Mouse (Mus musculus) gastrocnemius, adult 8-10 months (tissue): ENCODE results near the gene Paip2b. TPM values are rescaled to one million over a fixed set of nuclear protein-coding genes. Genes with fewer than 3 reads are reported as not detected.
A peak's percentile ranks its signal among the peaks of the same experiment; 100 is the strongest.
"Not testable (repeated sequence)": the region's sequence is repeated elsewhere in the genome, so short reads cannot be mapped to it uniquely, and the experiment has no call there.

ENCODE experiments used
- DNase-seq, 2 experiments: peaks; one replicate each; pipeline ENCODE4 v3.0.0; 2022; ENCODE audit warnings: low spot score in 2 of 2
- total RNA-seq, 4 experiments: library from RNA; stranded (reverse); gene quantifications; 2 replicates each; pipeline ENCODE4 v1.2.4; 2022

The Paip2b gene
- total RNA-seq, 4 experiments from 2014 or later = 87.8 to 128 (median 93.8) TPM

DNA sequence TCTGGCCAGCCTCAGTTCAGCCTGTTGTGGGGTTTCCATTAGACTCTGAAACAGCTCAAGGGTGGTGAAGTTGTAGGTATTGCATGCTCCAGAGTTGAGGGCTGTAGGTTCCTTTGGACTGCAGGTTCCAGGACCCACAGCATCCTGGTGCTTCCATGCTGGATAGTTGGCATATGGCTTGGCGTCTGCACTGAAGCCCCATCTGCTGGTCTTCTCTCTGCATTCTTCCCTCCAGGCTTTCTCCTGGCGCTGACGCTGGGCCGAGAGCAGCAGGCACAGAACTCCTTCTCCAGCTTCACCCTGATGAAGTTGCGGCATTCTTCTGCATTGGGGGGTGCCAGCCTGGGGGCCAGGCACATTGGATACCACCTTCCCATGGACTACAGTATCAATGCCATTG lies 29.5 kb downstream of the Paip2b start:
- DNase-seq = no peak

DNA sequence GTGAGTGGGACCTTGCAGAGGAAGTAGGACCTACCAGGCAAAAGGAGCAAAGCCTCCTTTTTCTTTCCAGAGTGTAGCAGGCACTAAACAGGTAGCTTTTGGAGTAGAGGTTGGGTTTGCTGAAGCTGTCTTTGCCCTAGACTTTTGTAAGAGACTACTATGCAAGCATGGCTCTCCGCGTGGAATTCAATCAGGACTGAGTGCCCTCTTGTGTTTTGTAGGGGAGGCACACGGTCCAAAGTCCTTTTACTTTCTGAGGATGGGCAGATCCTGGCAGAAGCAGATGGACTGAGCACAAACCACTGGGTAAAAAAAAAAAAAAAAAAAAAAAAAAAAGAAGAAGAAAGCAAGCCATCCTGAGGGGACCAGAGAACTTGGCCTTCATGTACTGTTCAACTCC lies 34.9 kb downstream of the Paip2b start:
- DNase-seq = no peak

DNA sequence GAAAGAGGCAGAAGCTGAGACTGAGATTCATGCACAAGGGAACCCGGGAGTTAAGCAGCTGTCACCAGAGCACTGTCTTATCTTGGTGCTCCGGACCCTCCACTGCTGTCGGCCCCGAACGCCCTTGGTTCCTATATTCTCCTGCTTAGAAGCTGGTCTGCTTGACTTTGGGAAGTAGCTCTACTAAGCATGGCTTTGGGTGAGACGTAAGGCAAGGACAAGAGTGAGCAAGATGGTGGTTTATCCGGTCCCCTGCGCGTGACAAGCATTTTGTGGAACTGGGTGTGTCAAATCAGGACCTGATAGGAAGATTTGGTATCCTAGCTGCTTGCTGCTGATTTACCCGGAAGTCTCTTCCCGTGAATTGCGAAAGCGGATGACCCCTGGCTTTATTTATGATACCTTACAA lies 36.0 kb downstream of the Paip2b start:
- DNase-seq = no peak

DNA sequence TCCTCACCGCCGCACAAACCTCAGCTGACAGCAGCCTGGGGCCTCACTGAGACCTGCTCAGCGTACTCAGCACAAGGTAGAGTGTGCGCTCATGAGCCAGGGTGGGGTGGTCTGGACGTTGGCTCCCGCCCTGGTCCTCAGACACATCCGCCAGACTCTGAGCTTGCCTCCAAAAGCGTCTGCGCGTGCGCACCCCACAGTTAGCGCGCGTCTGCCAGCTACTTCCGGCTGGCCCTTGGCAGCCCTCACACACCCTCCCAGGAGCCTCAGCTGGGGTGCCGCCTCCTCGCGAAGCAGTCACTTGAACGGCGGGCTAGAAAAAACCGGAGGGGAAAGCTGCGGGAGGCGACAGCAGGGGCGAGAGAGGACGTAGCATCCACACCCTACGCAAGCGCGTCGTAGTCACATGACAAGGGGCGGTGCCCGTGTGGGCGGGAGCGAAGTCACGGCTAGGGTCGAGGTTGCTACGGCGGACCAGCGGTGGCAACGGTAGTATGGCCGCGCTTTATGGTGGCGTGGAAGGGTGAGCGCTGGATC lies 36.7 kb downstream of the Paip2b start, which contains the start of gene Nagk:
Gene Nagk (plus strand): TSS at position 223 of the 537 bp plus-strand sequence.
- peak; percentile 87 to 89 for DNase-seq

DNA sequence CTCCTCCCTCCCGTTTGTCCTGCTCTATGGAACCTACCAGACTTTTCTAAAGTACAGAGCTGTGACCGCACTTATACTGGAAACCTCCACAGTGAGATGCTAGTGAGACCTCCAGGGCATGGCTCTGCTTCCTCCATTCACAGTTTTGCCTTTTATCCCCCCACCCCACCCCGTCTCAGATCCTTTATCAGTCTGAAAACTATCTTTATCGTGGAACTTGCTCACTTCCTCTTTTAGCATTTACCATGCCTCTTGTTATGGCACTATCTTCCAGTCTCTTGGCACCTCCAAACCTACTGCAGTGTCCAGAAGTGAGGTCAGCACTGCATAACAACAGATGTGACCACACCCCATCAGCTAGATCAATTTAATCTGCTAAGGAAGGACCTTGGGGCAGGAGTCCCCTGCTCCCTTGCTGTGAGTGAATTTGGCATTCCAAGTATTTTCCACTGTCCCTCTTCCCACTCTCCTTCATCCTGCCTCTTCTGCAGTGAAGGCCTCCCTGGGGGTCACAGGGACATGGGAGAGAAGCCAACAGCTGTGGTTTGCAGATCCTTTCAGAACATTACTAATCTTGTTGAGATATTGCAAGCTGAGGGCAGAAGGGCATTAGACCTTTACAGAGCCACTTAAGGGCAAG lies 40.2 kb downstream of the Paip2b start:
- DNase-seq = no peak

DNA sequence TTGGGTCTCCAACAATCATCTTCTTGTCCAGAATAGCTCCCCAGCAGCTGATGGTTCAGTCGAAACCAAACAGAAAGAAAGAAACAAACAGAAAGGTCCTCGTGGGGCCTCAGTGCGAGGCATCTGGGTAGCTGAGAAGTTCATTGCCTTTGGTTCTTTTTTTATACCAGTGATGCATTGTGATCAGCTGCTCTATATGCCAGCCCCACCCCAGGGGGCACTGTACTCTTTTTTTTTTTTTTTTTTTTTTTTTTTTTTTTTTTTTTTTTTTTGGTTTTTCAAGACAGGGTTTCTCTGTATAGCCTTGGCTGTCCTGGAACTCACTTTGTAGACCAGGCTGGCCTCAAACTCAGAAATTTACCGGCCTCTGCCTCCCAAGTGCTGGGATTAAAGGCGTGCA lies 41.0 kb downstream of the Paip2b start:
- DNase-seq = not testable (repeated sequence)

DNA sequence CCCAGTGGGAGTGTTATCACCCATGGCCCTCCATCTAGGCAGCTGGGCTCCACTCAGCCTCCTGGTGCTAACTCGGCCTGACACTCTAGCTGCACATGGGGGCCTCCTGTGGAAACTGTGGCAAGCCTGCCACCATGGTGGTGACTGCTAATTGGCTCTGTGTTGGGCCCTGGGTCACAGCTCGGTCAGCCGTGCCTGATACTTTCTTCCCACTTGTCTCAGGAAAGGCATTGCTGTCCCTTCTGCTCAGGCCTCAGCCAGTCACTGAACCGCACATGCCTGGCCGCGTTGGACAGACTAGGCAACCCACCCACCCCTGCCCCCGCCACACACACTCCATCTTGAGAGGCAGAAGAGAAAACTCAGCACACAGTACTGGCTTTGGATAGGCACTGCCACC lies 43.0 kb downstream of the Paip2b start:
- no peak for DNase-seq

DNA sequence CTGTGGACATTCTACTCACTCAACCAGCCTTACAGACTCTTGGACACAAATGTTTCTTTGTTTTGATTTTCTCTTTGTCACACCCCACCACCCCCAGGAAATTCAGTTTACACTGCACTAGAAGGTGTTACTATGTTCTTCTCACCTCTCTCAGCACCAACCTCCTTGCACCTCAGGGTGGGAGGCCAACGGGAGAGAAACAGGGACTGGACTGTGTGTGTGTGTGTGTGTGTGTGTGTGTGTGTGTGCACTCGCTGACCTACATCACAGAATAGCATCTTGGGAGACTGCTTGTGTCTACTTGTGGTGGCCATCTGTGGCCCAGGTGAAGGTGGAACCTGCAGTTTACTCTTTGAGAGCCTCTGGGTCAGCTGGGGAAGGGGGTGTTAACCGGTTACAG lies 45.1 kb downstream of the Paip2b start:
- DNase-seq = no peak

DNA sequence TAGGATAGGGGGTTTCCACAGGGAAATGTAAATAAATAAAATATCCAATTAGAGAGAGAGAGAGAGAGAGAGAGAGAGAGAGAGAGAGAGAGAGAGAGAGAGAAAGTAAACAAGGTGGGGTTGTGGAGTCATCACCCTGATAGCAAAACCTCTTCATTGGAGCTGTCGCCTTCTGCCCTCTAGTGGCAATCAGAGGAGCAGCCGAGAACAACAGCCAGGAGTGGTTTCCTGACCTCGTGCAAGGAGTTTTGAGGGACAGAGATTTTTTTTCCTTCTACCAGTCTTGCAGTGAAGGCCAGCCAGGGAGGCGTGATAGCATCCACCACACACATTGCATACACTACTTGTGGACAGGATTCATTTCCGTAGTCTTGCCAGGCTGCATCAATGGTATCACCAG lies 52.5 kb downstream of the Paip2b start:
- no peak for DNase-seq

DNA sequence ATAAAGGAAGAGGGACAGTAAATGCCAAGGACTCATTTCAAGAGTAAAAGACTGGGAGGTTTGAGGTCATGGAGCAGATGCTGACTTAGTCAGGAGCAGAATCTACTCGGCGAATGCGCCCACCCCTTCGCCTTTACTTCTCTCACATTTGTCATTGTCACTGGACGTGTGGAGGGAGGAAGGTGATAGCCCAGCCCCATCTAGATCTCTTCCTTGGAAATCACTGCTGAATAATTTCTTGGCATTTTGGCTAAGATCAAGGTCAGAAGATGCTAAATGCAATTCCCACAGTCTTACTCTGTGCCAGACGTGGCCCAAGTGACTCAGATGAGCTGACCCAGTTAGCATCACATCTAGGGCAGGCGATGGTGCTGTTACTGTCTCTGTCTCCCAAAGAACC lies 53.2 kb downstream of the Paip2b start:
- no peak for DNase-seq

DNA sequence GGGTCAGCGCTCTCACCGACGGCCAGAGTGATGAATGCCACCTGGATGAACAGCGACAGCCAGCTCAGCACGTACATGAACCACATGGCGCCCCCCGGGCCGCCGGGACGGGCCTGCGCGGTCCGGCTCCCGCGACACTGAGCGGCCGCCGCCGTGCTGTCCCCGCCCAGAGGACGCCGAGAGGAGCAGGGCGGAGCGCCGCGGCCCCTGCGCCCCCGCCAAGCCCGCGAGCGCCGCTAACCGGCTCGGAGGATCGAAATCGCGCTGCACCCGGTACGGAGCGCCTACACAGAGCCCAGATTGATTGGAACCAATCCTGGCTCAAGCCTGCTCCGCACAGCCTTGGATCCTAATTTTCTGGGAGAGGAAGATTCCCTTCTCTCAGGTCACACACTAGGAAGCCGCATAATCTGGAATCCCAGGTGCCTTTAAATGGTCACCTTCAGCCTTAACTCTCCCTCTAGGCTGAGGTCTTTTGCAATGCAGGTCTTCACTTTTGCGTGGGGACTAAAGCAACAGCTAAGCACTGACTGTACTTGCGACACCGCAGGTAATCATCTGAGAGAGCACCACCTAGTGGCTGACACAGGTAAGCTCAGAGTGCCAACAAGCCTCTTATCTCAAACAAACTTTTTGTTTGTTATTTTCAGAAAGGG lies 55.8 kb downstream of the Paip2b start, which contains the start of gene Tex261:
Gene Tex261 (minus strand): TSS at position 176 of the 656 bp plus-strand sequence.
- peak; percentile 80 to 82 for DNase-seq

DNA sequence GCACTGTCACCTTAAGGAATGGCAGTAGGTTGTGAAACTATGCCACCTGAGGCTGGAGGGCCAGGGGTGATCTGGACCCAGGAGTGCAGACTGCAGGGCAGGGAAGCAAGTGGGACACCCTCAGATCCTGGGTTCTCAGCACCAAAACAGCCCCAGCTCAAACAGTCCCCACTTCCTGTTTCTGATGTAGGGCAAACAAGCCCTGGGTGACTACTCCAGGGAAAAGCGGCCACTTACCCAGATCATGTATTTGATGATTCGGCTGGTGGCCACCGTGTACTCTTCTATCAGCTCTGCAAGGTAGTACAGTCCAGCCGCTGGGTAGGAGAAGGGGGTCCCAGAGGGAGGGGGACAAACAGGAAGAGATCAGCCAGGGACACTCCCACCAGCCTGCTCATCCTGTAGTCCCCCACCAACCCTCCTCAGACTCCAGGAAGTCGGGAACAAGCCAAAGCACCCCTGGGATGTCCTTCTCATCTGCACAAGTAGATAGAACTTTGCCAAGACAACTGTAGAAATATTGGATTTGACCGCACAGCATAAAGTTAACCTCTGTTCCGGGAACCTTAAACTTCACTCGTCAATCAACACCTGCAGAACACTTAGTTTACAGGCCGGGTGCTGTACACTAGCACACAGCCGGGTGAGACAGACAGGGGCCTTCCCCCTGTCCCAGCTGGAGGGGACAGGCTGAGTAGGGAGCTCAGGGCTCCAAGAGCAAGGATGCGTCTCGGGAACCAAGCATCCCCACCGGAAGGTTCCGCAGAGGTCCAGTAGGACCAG lies 56.6 kb downstream of the Paip2b start:
- no peak for DNase-seq

DNA sequence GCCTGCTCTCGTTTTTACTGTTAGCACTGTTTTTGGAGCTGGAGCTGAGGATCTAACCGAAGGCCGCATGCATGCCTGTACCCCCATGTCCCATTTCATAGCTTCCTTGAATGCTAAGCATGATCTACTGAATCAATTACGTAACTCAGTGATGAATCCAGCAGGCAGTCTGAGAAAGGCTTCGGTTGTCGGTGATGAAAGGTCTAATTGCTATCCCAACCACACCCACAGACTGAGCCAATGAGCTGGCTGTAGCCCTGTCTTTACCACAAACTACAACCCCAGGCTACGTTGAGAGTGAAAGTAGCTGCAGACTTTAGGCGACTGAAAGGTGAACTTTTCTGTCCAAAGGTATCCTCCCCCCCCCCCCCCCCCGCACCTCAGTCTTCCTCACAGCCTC lies 57.4 kb downstream of the Paip2b start:
- no peak for DNase-seq

DNA sequence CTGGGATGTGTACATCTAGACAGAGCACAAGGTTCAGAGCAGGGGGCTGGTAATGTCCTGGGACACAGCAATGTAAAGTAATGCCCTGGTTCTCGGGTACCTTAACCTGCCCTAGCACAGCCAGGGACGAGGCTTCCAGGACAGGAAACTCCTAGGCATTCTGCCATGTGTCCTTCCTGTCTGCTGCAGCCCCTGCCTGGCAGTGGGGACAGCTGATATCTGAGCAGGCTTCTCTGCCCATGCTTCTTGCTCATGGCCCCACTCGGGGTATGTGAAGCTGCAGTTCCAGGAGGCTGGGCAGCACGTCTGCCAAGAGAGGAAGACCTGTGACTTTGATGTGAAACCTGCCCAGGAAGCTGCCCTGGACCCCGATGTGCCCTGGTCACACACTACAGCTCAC lies 63.1 kb downstream of the Paip2b start:
- no peak for DNase-seq

DNA sequence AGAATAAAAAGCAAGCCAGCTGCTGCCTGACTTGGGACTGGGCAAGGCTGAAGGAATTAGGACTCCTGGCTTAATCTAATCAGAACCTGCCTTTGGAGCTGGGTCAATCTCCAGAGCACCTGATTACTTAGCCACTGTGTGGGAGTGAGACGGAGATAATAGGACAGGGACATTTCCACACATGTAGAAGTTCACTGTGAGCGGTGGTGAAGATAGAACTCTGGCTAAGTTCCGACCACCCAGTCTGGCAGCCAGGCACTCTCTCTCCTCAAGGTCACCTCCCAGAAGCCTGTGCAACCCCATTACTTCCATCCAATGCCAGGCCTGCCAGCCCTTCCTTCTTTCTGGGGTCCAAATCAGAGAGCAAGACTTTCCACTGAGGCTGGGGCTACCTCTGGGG lies 64.6 kb downstream of the Paip2b start:
- DNase-seq = no peak

DNA sequence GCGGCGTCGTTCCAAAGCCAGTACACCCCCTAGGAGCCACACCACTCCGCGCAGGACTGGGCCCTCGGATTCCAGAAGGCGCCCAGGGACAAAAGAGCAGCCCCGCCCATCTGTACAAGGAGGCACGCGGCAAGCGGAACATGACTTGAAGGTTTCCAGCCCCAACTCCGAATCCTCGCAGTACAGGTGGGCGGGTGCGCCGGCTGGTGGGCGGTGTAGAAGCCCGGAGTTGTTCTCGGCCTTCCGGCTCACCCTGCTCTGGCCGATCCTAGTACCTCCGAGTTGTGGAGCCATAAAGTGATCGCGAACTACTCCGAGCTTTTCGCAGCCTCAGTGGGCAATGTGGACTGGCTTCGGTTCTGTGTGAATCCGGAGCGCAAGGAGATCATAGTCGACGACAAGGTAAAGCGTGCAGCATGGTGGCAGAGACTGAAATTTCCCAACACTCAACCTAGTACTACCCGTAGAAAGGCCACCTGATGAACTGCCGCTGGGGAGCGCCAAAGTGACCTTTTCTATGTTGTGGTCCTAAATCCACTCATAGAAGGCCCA lies 68.6 kb downstream of the Paip2b start:
- DNase-seq = no peak

DNA sequence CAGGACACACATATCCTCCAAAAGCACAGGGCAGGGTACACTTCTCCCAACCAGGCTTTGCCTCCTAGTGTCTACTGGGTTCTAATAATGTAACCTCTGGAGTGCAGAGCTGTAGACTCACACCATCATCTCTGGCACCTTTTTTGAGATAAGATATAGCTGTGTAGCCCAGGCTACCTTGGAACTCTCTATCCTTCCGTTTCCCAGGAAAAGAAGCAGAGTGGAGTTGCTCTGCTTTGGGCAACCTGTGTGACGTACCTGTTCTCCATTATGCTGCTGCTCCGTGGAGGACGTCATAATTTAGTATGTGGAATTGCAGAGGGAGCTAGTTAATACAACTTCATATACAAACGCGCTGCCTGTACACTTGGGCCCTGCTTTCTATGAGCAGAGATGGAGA lies 69.2 kb downstream of the Paip2b start, which contains the start of gene Ankrd53:
Gene Ankrd53 (plus strand): TSS at position 301 of the 400 bp plus-strand sequence.
- no peak for DNase-seq

DNA sequence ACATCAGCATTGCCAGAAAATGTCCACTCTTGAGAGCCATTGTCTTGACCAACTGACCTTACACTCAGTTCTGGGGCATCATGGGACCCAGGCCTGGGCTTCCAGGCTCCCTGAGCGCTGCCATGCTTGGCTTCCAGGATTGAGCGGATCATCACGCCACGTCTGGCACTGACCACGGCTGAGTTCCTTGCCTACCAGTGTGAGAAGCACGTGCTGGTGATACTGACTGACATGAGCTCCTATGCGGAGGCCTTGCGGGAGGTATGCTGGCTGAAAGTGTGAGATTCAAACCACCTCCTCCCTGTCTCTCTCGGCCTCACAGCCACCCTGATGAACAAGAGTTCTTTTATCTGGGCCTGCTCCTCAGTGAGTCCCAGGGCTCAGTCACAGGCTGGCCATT lies 75.5 kb downstream of the Paip2b start:
- DNase-seq = no peak
